Mouse (Mus musculus) lung, embryonic 14.5 days (tissue): Measurements from ENCODE around the gene Sirt3. TPM values are rescaled to one million over a fixed set of nuclear protein-coding genes. Genes with fewer than 3 reads are reported as not detected.

ENCODE experiments used
- ATAC-seq: fragments of 200-750 bp; cut with Nextera tagmentation; 2 replicates; pipeline ENCODE4 v1.8.0; 2017; ENCODE audit warnings: mild to moderate bottlenecking, moderate TSS enrichment, moderate library complexity; ENCODE audit not compliant: insufficient read depth
- DNase-seq: peaks from one replicate; pipeline ENCODE4 v3.0.0-alpha.2; 2015
- H3K27ac ChIP-seq: fragments of 300-500 bp; sonication (generic); 2 replicates; pipeline ENCODE4 v1.5.1; 2014; ENCODE audit warnings: low read depth, mild to moderate bottlenecking, moderate library complexity
- H3K27me3 ChIP-seq: fragments of 300-500 bp; sonication (generic); 2 replicates; pipeline ENCODE4 v1.6.1; 2014; ENCODE audit warnings: low read length, control low read depth; ENCODE audit not compliant: insufficient read depth
- H3K36me3 ChIP-seq: fragments of 300-500 bp; sonication (generic); 2 replicates; pipeline ENCODE4 v1.6.1; 2014; ENCODE audit warnings: control low read depth; ENCODE audit not compliant: insufficient read depth
- H3K4me1 ChIP-seq: fragments of 300-500 bp; sonication (generic); 2 replicates; pipeline ENCODE4 v1.6.1; 2014; ENCODE audit warnings: antibody characterized with exemption, control low read depth; ENCODE audit not compliant: insufficient read depth
- H3K4me2 ChIP-seq: fragments of 300-500 bp; sonication (generic); 2 replicates; pipeline ENCODE4 v1.6.1; 2014; ENCODE audit warnings: mild to moderate bottlenecking
- H3K4me3 ChIP-seq: fragments of 300-500 bp; sonication (generic); 2 replicates; pipeline ENCODE4 v1.5.1; 2014; ENCODE audit warnings: low read depth, low read length
- H3K9ac ChIP-seq: fragments of 300-500 bp; sonication (generic); 2 replicates; pipeline ENCODE4 v1.6.1; 2014
- H3K9me3 ChIP-seq: fragments of 300-500 bp; sonication (generic); 2 replicates; pipeline ENCODE4 v1.6.1; 2016; ENCODE audit warnings: low read depth, low read length, control low read depth
- CTCF ChIP-seq: IDR thresholded peaks from 2 replicates; pipeline ENCODE4 v1.5.1; 2016; ENCODE audit warnings: antibody characterized with exemption, low read depth
- WGBS: fragments of 180-500 bp; shearing (Covaris S2); extraction: QIAGEN DNeasy Blood & Tissue Kit; methylation state at CpG from one replicate; pipeline ENCODE4 v1.1.7; 2014; 5-methylcytosine and 5-hydroxymethylcytosine counted together
- polyA plus RNA-seq: library from polyadenylated mRNA; unstranded; fragments of >200 nt; fragmentation: Nextera tagmentation; extraction: Ambion mirVana; gene quantifications from 2 replicates; pipeline ENCODE4 v1.2.1, GENCODE M21; 2014

Sirt3 gene
- polyA plus RNA-seq, 1 experiment from 2014 or later: 16.6 TPM

DNA sequence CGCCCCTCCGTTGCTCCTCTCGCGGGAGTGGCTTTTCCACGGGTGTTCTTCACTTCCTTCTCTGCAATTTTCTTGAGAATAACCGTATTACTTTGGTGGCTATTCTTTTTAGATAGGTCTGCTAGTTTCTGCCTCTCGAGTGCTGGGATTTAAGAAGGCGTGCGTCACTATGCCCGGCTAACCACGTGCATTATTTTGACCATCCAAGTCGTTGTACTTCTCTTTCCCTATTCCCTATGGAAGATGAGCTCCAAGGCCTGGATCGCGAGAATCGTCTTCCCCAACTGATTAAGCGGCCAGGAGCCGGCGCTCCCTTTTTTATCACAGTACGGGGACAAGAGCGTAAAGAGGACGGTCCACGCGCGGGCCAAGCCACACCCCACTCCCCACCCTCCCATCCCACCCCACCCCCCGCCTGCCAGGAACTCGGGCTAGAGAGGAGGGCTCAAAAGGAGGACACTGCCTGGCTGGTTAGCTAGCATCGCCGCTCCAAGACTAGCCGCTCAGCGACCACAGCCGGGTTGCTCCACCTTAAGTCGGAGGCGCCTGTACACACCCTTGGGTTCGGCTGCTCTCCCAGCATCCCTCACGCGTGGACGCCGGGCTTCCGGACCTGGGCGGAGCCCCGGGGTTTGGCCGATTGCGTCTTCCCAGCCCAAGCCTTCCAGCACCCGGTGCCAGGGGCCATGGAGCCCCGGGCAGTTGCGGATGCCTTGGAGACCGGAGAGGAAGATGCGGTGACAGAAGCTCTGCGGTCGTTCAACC is 25.1 kb downstream of the Sirt3 start, which contains the start of gene Ric8a:
Gene Ric8a (plus strand): TSS at position 173 of the 765 bp plus-strand sequence.
- ATAC-seq: peak; percentile 81
- WGBS: under 1% methylated on average over 50 of the region's 50 CpGs

GRCm38 (mm10) chr7:140855860-140856784 is 26.0 kb downstream of the Sirt3 start, which contains the start of gene Gm45785:
Gene Gm45785 (minus strand): TSS chr7:140856331.
- H3K4me2 ChIP-seq: peak within 1 kb of the TSS; percentile 100
- H3K36me3 ChIP-seq: peaks cover 64% of the 10 kb centered on the region
- peak within 1 kb of the TSS; percentile 78 for H3K4me3 ChIP-seq
- H3K9ac ChIP-seq: peak within 1 kb of the TSS; percentile 85
- no peaks in the 10 kb centered on the region for H3K27me3 ChIP-seq
- whole genome bisulfite sequencing: under 1% methylated on average over 51 of the region's 51 CpGs
- DNase-seq: peak; percentile 95
- H3K27ac ChIP-seq: peak within 1 kb of the TSS; percentile 93
- peak; percentile 81 for ATAC-seq
- H3K4me1 ChIP-seq: peaks cover 5% of the 10 kb centered on the region; the same call in 1 of the 2 replicates
- peak; percentile 12; the same call in 1 of the 2 replicates for TF ChIP-seq CTCF
- H3K9me3 ChIP-seq: no peaks in the 10 kb centered on the region

More for the DNA sequence above, 25.1 kb downstream of the Sirt3 start, which contains the start of gene Ric8a:
- Histone ChIP-seq H3K9me3 (no peaks in the 10 kb centered on the region), H3K27ac (peak within 1 kb of the TSS; percentile 93), H3K4me3 (peak within 1 kb of the TSS; percentile 78), H3K9ac (peak within 1 kb of the TSS; percentile 85), H3K36me3 (peaks cover 64% of the 10 kb centered on the region), H3K27me3 (no peaks in the 10 kb centered on the region), H3K4me2 (peak within 1 kb of the TSS; percentile 100), H3K4me1 (peaks cover 5% of the 10 kb centered on the region; the same call in 1 of the 2 replicates)
- no peak for TF ChIP-seq CTCF
- peak; percentile 88 for DNase-seq

GRCm38 (mm10) chr7:140855181-140855580 is 26.9 kb downstream of the Sirt3 start:
- Histone ChIP-seq H3K4me2 (peak overlapping the region; percentile 100), H3K9ac (peak overlapping the region; percentile 85), H3K4me1 (peaks cover 5% of the 10 kb centered on the region; the same call in 1 of the 2 replicates), H3K27ac (0 out of 2 replicates have a peak overlapping the region, but pooled peaks have one; percentile 83), H3K9me3 (no peaks in the 10 kb centered on the region), H3K36me3 (peaks cover 54% of the 10 kb centered on the region), H3K27me3 (no peaks in the 10 kb centered on the region), H3K4me3 (peak overlapping the region; percentile 78)
- DNase-seq (no peak), ATAC-seq (no peak)
- WGBS: 71% methylated on average over 9 of the region's 9 CpGs
- TF ChIP-seq CTCF: no peak

DNA sequence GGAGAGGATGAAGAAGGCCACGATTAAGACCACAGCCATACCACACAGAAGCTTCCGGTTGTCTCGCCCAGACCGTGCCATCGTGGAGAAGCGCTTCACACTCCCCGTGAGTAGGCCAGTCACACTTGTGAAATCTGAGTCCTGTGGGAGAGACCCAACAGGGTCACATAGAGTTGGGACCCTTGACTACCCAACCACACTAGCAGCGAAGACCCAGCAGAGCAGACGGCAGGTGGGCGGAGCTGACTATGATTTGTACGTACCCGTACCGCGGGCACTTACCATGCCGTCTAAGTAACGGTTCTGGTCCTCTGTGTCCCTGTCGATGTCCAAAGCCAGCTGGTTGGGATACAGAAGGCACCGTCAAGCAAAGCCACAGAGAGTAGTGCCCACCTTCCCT is 27.6 kb downstream of the Sirt3 start:
- ATAC-seq: no peak
- Histone ChIP-seq H3K27me3 (no peaks in the 10 kb centered on the region), H3K4me3 (no peak overlapping the region), H3K4me1 (peaks cover 5% of the 10 kb centered on the region; the same call in 1 of the 2 replicates), H3K36me3 (peaks cover 47% of the 10 kb centered on the region), H3K9me3 (no peaks in the 10 kb centered on the region), H3K27ac (no peak overlapping the region), H3K9ac (no peak overlapping the region), H3K4me2 (no peak overlapping the region)
- WGBS: 89% methylated on average over 18 of the region's 18 CpGs
- no peak for TF ChIP-seq CTCF
- no peak for DNase-seq

DNA sequence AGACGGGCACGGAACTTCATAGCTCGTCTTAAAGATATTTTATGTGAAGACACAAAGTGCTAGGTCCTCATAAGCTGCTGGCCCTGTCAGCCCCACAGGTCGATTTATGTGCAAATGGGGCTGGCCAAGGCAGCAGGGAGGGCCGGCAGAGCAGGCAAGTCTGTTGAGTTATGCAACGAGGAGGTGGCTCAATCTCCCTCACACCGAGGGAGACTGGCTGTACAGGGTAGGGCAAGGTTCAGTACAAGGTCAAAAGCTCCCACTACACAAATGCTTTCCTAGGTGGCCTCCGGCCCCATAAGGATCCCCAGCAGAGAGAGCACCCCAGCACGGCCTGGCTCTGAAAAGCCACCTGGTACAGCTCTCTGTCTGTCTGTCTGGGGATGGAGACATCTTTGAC is 28.7 kb downstream of the Sirt3 start:
- ATAC-seq: no peak

DNA sequence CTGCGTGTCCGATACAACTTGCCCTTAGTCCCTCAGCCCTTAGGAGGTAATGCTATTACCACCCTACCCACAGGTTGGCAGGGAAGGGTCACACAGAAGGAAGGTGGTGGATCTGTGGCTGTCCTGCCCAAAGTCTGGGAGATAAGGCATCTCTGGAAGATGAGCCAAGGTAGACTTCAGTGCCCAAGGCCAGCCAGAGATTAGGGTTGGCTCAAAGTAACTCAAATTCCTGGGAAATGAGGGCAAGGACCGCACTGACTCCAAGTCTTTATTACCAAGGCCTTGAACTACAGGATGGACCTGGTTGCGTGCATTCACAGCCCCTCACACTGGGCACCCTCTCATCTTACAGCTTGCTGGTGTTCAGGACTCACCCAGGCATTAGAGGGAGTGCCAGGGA is 30.2 kb downstream of the Sirt3 start:
- Histone ChIP-seq H3K9me3 (no peaks in the 10 kb centered on the region), H3K27me3 (no peaks in the 10 kb centered on the region), H3K4me3 (no peak overlapping the region), H3K36me3 (peaks cover 35% of the 10 kb centered on the region), H3K4me1 (no peaks in the 10 kb centered on the region), H3K4me2 (no peak overlapping the region), H3K27ac (no peak overlapping the region), H3K9ac (no peak overlapping the region)
- no peak for TF ChIP-seq CTCF
- no peak for ATAC-seq
- no peak for DNase-seq
- 88% methylated on average over 4 of the region's 4 CpGs for WGBS

More for the DNA sequence above, 28.7 kb downstream of the Sirt3 start:
- peaks cover 36% of the 10 kb centered on the region for H3K36me3 ChIP-seq
- DNase-seq: no peak
- no peaks in the 10 kb centered on the region for H3K9me3 ChIP-seq
- H3K4me1 ChIP-seq: peaks cover 4% of the 10 kb centered on the region; the same call in 1 of the 2 replicates
- H3K27ac ChIP-seq: no peak overlapping the region
- no peaks in the 10 kb centered on the region for H3K27me3 ChIP-seq
- WGBS: 80% methylated on average over 9 of the region's 9 CpGs
- H3K9ac ChIP-seq: no peak overlapping the region
- no peak overlapping the region for H3K4me3 ChIP-seq
- TF ChIP-seq CTCF: no peak
- no peak overlapping the region for H3K4me2 ChIP-seq

DNA sequence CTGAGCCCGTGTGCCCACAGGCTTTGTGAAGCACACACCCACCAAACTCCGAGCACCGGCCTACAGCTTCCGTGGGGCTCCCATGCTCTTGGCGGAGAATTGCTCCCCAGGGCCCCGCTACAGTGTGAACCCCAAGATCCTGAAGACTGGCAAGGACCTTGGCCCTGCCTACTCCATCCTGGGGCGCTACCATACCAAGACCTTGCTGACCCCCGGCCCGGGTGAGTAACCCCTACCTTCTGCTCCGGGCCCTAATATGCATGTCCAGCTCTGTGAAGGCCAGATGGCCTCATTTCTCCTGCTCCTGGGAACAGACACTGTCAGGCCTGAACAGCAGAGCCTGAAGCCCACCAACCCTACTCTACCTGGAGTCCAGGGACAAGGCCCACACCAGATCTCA is 33.5 kb downstream of the Sirt3 start:
- peaks cover 24% of the 10 kb centered on the region for H3K36me3 ChIP-seq
- no peak overlapping the region for H3K27ac ChIP-seq
- no peak for TF ChIP-seq CTCF
- H3K27me3 ChIP-seq: no peaks in the 10 kb centered on the region
- DNase-seq: no peak
- no peak for ATAC-seq
- H3K9ac ChIP-seq: no peak overlapping the region
- H3K9me3 ChIP-seq: no peaks in the 10 kb centered on the region
- H3K4me3 ChIP-seq: no peak overlapping the region
- 96% methylated on average over 10 of the region's 10 CpGs for WGBS
- H3K4me2 ChIP-seq: no peak overlapping the region
- H3K4me1 ChIP-seq: no peaks in the 10 kb centered on the region
